Mouse (Mus musculus) forebrain, embryonic 11.5 days (tissue): ENCODE measurements around the gene Prkce. TPM values are rescaled to one million over a fixed set of nuclear protein-coding genes. Genes with fewer than 3 reads are reported as not detected.

Experiments
- ATAC-seq: fragments of 200-750 bp; cut with Nextera tagmentation; replicated peaks from 2 replicates; pipeline ENCODE4 v1.8.0; 2017; ENCODE audit warnings: moderate TSS enrichment; ENCODE audit not compliant: low FRiP score
- DNase-seq: peaks from one replicate; pipeline ENCODE4 v3.0.0-alpha.2; 2017; ENCODE audit warnings: low spot score
- H3K27ac ChIP-seq: fragments of 300-500 bp; sonication (generic); 2 replicates; pipeline ENCODE4 v1.5.1; 2014; ENCODE audit warnings: low read depth, low read length
- H3K27me3 ChIP-seq: fragments of 300-500 bp; sonication (generic); 2 replicates; pipeline ENCODE4 v1.6.1; 2014; ENCODE audit warnings: mild to moderate bottlenecking, low read length, mixed read lengths; ENCODE audit not compliant: control insufficient read depth, insufficient read depth
- H3K36me3 ChIP-seq: fragments of 300-500 bp; sonication (generic); 2 replicates; pipeline ENCODE4 v1.6.1; 2014; ENCODE audit warnings: mild to moderate bottlenecking, low read length, moderate library complexity, mixed read lengths; ENCODE audit not compliant: control insufficient read depth, insufficient read depth
- H3K4me1 ChIP-seq: fragments of 300-500 bp; sonication (generic); replicated peaks from 2 replicates; pipeline ENCODE4 v1.6.1; 2014; ENCODE audit warnings: low read length, mixed read lengths; ENCODE audit not compliant: control insufficient read depth, insufficient read depth
- H3K4me2 ChIP-seq: fragments of 300-500 bp; sonication (generic); 2 replicates; pipeline ENCODE4 v1.6.1; 2014; ENCODE audit warnings: low read depth, mild to moderate bottlenecking, low read length, moderate library complexity, mixed read lengths; ENCODE audit not compliant: severe bottlenecking
- H3K4me3 ChIP-seq: fragments of 300-500 bp; sonication (generic); 2 replicates; pipeline ENCODE4 v1.5.1; 2014; ENCODE audit warnings: low read depth, low read length
- H3K9ac ChIP-seq: fragments of 300-500 bp; sonication (generic); 2 replicates; pipeline ENCODE4 v1.6.1; 2014; ENCODE audit warnings: low read length
- H3K9me3 ChIP-seq: fragments of 300-500 bp; sonication (generic); 2 replicates; pipeline ENCODE4 v1.6.1; 2016; ENCODE audit warnings: low read length, mixed read lengths; ENCODE audit not compliant: control insufficient read depth
- WGBS: fragments of 180-500 bp; shearing (Covaris S2); extraction: QIAGEN DNeasy Blood & Tissue Kit; methylation state at CpG from one replicate; pipeline ENCODE4 v1.1.7; 2014; 5-methylcytosine and 5-hydroxymethylcytosine counted together
- polyA plus RNA-seq: library from polyadenylated mRNA; unstranded; fragments of >200 nt; fragmentation: Nextera tagmentation; extraction: Ambion mirVana; gene quantifications from 2 replicates; pipeline ENCODE4 v1.2.1, GENCODE M21; 2014

Gene Prkce
- 6.0 and 6.1 TPM in 2 replicates for polyA plus RNA-seq

- ATAC-seq (peak; percentile 74), DNase-seq (peak; percentile 92)
- H3K4me2 ChIP-seq, result peak within 1 kb of the TSS; percentile 95
- peaks cover 4% of the 10 kb centered on the region; the same call in 1 of the 2 replicates for H3K27me3 ChIP-seq
- H3K9me3 ChIP-seq, result no peaks in the 10 kb centered on the region
- peak within 1 kb of the TSS; percentile 71 for H3K4me3 ChIP-seq
- under 1% methylated on average over 106 of the region's 115 CpGs for WGBS
- peak within 1 kb of the TSS; percentile 83 for H3K9ac ChIP-seq
- H3K36me3 ChIP-seq, result no peaks in the 10 kb centered on the region; the same call in 1 of the 2 replicates
- H3K4me1 ChIP-seq, result peaks cover 8% of the 10 kb centered on the region; the same call in 1 of the 2 replicates
- peak within 1 kb of the TSS; percentile 87 for H3K27ac ChIP-seq
These were observed at the start of gene Prkce for GRCm38 (mm10) chr17:86167320-86168230. Gene Prkce (plus strand): TSS chr17:86167785.

GRCm38 (mm10) chr17:86123146-86123545 is 44.4 kb upstream of the Prkce start:
- DNase-seq, result no peak
- no peak overlapping the region for H3K27ac ChIP-seq
- no peaks in the 10 kb centered on the region; the same call in 1 of the 2 replicates for H3K36me3 ChIP-seq
- WGBS, result 95% methylated on average over 3 of the region's 3 CpGs
- no peaks in the 10 kb centered on the region for H3K27me3 ChIP-seq
- no peak for ATAC-seq
- no peak overlapping the region for H3K4me3 ChIP-seq
- no peak overlapping the region for H3K9ac ChIP-seq
- H3K4me2 ChIP-seq, result no peak overlapping the region
- no peaks in the 10 kb centered on the region for H3K9me3 ChIP-seq
- H3K4me1 ChIP-seq, result no peaks in the 10 kb centered on the region

GRCm38 (mm10) chr17:86125908-86126307 is 41.7 kb upstream of the Prkce start:
- no peak for ATAC-seq
- H3K4me1 ChIP-seq, result no peaks in the 10 kb centered on the region
- H3K27me3 ChIP-seq, result no peaks in the 10 kb centered on the region
- H3K4me3 ChIP-seq, result no peak overlapping the region
- no peak overlapping the region for H3K27ac ChIP-seq
- no peaks in the 10 kb centered on the region; the same call in 1 of the 2 replicates for H3K36me3 ChIP-seq
- WGBS, result 88% methylated on average over 5 of the region's 5 CpGs
- no peak for DNase-seq
- H3K9ac ChIP-seq, result no peak overlapping the region
- no peaks in the 10 kb centered on the region for H3K9me3 ChIP-seq
- H3K4me2 ChIP-seq, result no peak overlapping the region

GRCm38 (mm10) chr17:86128198-86128597 is 39.4 kb upstream of the Prkce start:
- no peaks in the 10 kb centered on the region for H3K9me3 ChIP-seq
- DNase-seq (no peak), ATAC-seq (no peak)
- no peaks in the 10 kb centered on the region; the same call in 1 of the 2 replicates for H3K36me3 ChIP-seq
- WGBS, result 94% methylated on average over 5 of the region's 5 CpGs
- H3K4me1 ChIP-seq, result no peaks in the 10 kb centered on the region
- no peak overlapping the region for H3K4me3 ChIP-seq
- H3K27me3 ChIP-seq, result no peaks in the 10 kb centered on the region
- no peak overlapping the region for H3K9ac ChIP-seq
- no peak overlapping the region for H3K27ac ChIP-seq
- no peak overlapping the region for H3K4me2 ChIP-seq

- H3K4me2 ChIP-seq, result no peak overlapping the region
- H3K27me3 ChIP-seq, result no peaks in the 10 kb centered on the region
- ATAC-seq (no peak), DNase-seq (no peak)
- H3K9me3 ChIP-seq, result no peaks in the 10 kb centered on the region
- peaks cover 2% of the 10 kb centered on the region; the same call in 1 of the 2 replicates for H3K36me3 ChIP-seq
- no peak overlapping the region for H3K9ac ChIP-seq
- H3K4me3 ChIP-seq, result no peak overlapping the region
- H3K4me1 ChIP-seq, result no peaks in the 10 kb centered on the region
- H3K27ac ChIP-seq, result no peak overlapping the region
- WGBS, result 82% methylated on average over 5 of the region's 5 CpGs
These were observed 35.1 kb upstream of the Prkce start for GRCm38 (mm10) chr17:86132534-86132933.

GRCm38 (mm10) chr17:86134461-86134860 is 33.1 kb upstream of the Prkce start:
- Histone ChIP-seq H3K4me3 (no peak overlapping the region), H3K27ac (no peak overlapping the region), H3K9ac (no peak overlapping the region), H3K36me3 (peaks cover 4% of the 10 kb centered on the region; the same call in 1 of the 2 replicates), H3K4me2 (no peak overlapping the region), H3K4me1 (no peaks in the 10 kb centered on the region), H3K9me3 (no peaks in the 10 kb centered on the region), H3K27me3 (no peaks in the 10 kb centered on the region)
- 90% methylated on average over 6 of the region's 6 CpGs for WGBS
- no peak for DNase-seq
- ATAC-seq, result no peak

- Histone ChIP-seq H3K27me3 (no peaks in the 10 kb centered on the region), H3K4me2 (no peak overlapping the region), H3K27ac (no peak overlapping the region), H3K4me3 (no peak overlapping the region), H3K36me3 (peaks cover 4% of the 10 kb centered on the region; the same call in 1 of the 2 replicates), H3K9ac (no peak overlapping the region), H3K9me3 (no peaks in the 10 kb centered on the region), H3K4me1 (no peaks in the 10 kb centered on the region)
- ATAC-seq, result no peak
- DNase-seq, result no peak
- WGBS, result 82% methylated on average over 10 of the region's 10 CpGs
These were observed 31.8 kb upstream of the Prkce start for GRCm38 (mm10) chr17:86135835-86136234.

GRCm38 (mm10) chr17:86144537-86145078 is 23.0 kb upstream of the Prkce start:
- Histone ChIP-seq H3K4me2 (peak overlapping the region; percentile 70), H3K9ac (peak overlapping the region; percentile 74), H3K4me1 (0 out of 2 replicates have a peak, but pooled peaks cover 4% of the 10 kb centered on the region), H3K4me3 (peak overlapping the region; percentile 62), H3K36me3 (no peaks in the 10 kb centered on the region; the same call in 1 of the 2 replicates), H3K9me3 (no peaks in the 10 kb centered on the region), H3K27me3 (no peaks in the 10 kb centered on the region), H3K27ac (peak overlapping the region; percentile 12; the same call in 1 of the 2 replicates)
- peak; percentile 78 for ATAC-seq
- DNase-seq, result no peak
- whole genome bisulfite sequencing, result under 1% methylated on average over 33 of the region's 33 CpGs
